Mouse (Mus musculus) forebrain, embryonic 14.5 days (tissue): ENCODE results near the gene Gm29609. TPM values are rescaled to one million over a fixed set of nuclear protein-coding genes. Genes with fewer than 3 reads are reported as not detected.

ENCODE experiments used
- ATAC-seq: fragments of 200-750 bp; cut with Nextera tagmentation; 2 replicates; pipeline ENCODE4 v1.8.0; 2017; ENCODE audit warnings: mild to moderate bottlenecking, moderate library complexity
- DNase-seq: peaks from one replicate; pipeline ENCODE4 v3.0.0-alpha.2; 2015; ENCODE audit warnings: low spot score
- H3K27ac ChIP-seq: fragments of 300-500 bp; sonication (generic); 2 replicates; pipeline ENCODE4 v1.5.1; 2014; ENCODE audit warnings: low read depth, mild to moderate bottlenecking, control low read depth, low read length, moderate library complexity
- H3K27me3 ChIP-seq: fragments of 300-500 bp; sonication (generic); replicated peaks from 2 replicates; pipeline ENCODE4 v1.6.1; 2014; ENCODE audit warnings: low read length, control low read depth, mixed read lengths; ENCODE audit not compliant: control insufficient read depth, insufficient read depth
- H3K36me3 ChIP-seq: fragments of 300-500 bp; sonication (generic); 2 replicates; pipeline ENCODE4 v1.6.1; 2014; ENCODE audit warnings: low read length, control low read depth; ENCODE audit not compliant: control insufficient read depth, insufficient read depth
- H3K4me1 ChIP-seq: fragments of 300-500 bp; sonication (generic); 2 replicates; pipeline ENCODE4 v1.6.1; 2014; ENCODE audit warnings: antibody characterized with exemption, low read length, control low read depth; ENCODE audit not compliant: control insufficient read depth, insufficient read depth
- H3K4me2 ChIP-seq: fragments of 300-500 bp; sonication (generic); 2 replicates; pipeline ENCODE4 v1.6.1; 2014; ENCODE audit warnings: mild to moderate bottlenecking, control low read depth, low read length
- H3K4me3 ChIP-seq: fragments of 300-500 bp; sonication (generic); 2 replicates; pipeline ENCODE4 v1.5.1; 2014; ENCODE audit warnings: low read depth, low read length, control low read depth
- H3K9ac ChIP-seq: fragments of 300-500 bp; sonication (generic); 2 replicates; pipeline ENCODE4 v1.6.1; 2014; ENCODE audit warnings: mild to moderate bottlenecking, low read length, control low read depth, moderate library complexity
- H3K9me3 ChIP-seq: fragments of 300-500 bp; sonication (generic); replicated peaks from 2 replicates; pipeline ENCODE4 v1.6.1; 2016; ENCODE audit warnings: low read length, control low read depth, mixed read lengths; ENCODE audit not compliant: control insufficient read depth
- WGBS: fragments of 180-500 bp; shearing (Covaris S2); extraction: QIAGEN DNeasy Blood & Tissue Kit; methylation state at CpG from one replicate; pipeline ENCODE4 v1.1.7; 2014; 5-methylcytosine and 5-hydroxymethylcytosine counted together
- polyA plus RNA-seq: library from polyadenylated mRNA; unstranded; fragments of >200 nt; fragmentation: Nextera tagmentation; extraction: Ambion mirVana; gene quantifications from 2 replicates; pipeline ENCODE4 v1.2.1, GENCODE M21; 2014

Gm29609 gene
- 1.1 and 2.0 TPM in 2 replicates for polyA plus RNA-seq

DNA sequence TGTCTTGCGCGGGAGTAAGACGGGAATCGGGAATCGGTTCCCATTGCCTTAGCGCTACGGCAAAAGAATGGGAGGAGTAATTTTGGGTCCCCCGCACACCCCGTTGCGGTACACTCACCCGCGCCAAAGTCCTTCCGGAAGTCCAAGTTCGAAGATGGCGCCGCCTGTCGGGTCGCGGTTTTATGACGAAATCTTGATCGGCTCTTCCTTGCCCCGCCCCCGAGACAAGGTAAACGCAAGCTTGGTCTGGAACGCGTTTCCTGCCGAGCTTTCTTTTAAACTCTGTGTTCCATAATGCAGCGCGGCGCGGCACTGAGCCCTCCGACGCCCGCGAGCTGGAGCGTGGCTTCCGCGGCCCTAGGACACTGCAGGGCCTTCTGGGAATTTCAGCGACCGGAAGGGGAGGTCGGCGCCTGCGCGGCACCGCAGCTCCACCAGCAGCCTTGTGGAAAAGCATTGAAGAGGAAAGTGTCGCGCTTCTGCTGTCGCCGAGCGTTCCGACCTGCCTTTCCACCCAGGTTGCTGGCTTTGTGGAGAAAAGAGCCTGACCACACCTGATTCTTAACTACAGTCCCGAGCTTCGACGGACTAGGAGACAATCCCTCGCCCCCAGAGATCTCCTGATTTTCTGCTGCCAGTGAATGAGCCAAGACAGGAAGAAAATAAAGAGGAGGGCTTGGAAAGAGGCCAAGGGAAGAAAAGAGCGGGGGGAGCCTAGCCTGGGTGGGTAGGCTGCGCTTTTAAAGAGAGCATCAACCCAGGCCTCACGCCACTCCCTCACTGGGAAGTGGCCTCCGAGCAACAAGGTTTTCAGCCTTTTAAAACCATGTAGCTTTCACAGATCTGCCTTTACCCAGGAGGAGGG is at the start of gene Gm29609, which contains the start of gene Gtf3c2:
Gm29609 (minus strand) TSS at position 146 of the 865 bp plus-strand sequence.
Gtf3c2 (minus strand) TSS at position 379 of the 865 bp plus-strand sequence.
- H3K27ac ChIP-seq = peak within 1 kb of the TSS; percentile 95
- under 1% methylated on average over 59 of the region's 59 CpGs for WGBS
- peaks cover 9% of the 10 kb centered on the region; the same call in 1 of the 2 replicates for H3K4me1 ChIP-seq
- no peaks in the 10 kb centered on the region for H3K27me3 ChIP-seq
- peak within 1 kb of the TSS; percentile 78 for H3K9ac ChIP-seq
- peak; percentile 99 for ATAC-seq
- no peaks in the 10 kb centered on the region for H3K9me3 ChIP-seq
- peak within 1 kb of the TSS; percentile 86 for H3K4me2 ChIP-seq
- peak; percentile 98 for DNase-seq
- peak within 1 kb of the TSS; percentile 62 for H3K4me3 ChIP-seq
- no peaks in the 10 kb centered on the region; the same call in 1 of the 2 replicates for H3K36me3 ChIP-seq

DNA sequence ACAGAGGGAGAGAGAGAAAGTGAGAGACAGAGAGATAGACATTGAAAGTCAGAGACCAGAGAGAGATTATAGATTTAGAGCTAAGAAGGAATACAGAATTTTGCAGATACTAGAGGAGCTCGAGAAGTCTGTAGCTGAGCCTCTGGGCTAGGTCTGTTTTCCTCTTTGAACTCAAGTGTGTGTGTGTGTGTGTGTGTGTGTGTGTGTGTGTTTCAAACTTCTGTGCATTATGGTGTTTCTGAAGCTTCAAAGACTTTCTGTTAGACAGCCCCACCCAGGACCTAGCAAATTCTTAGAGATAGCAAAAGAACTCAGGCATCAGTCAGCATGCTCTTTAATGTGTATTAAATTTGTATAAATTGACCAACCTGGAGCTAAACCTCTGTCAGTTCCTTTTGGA is 46.9 kb upstream of the Gm29609 start:
- WGBS = 75% methylated on average over 1 of the region's 1 CpGs
- no peak overlapping the region for H3K27ac ChIP-seq
- H3K9me3 ChIP-seq = no peaks in the 10 kb centered on the region
- no peak for ATAC-seq
- H3K4me2 ChIP-seq = no peak overlapping the region
- no peak overlapping the region for H3K9ac ChIP-seq
- H3K36me3 ChIP-seq = no peaks in the 10 kb centered on the region
- no peaks in the 10 kb centered on the region for H3K27me3 ChIP-seq
- H3K4me3 ChIP-seq = no peak overlapping the region
- H3K4me1 ChIP-seq = peaks cover 2% of the 10 kb centered on the region; the same call in 1 of the 2 replicates
- no peak for DNase-seq

DNA sequence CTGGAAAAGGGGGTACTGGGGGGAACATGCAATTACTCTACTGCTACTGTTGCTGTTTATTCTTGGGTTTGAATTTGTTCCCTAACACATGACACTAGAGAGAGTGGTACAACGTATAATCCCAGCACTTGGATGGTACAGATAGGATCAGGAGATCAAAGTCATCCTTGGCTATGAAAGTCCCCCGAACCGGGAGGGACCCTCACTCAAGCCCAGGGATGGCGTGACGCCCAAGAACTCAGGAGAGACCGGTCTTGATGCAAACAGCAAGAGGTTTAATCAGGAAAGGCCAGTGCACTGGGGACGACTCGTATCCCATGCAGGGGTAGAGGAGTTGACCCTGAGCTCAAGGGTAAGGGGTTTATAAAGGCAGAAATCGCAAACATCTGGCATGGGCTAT is 43.0 kb upstream of the Gm29609 start:
- Histone ChIP-seq H3K4me1 (peaks cover 5% of the 10 kb centered on the region; the same call in 1 of the 2 replicates), H3K4me3 (no peak overlapping the region), H3K9ac (no peak overlapping the region), H3K9me3 (no peaks in the 10 kb centered on the region), H3K27ac (no peak overlapping the region), H3K4me2 (no peak overlapping the region), H3K36me3 (no peaks in the 10 kb centered on the region), H3K27me3 (no peaks in the 10 kb centered on the region)
- 96% methylated on average over 9 of the region's 9 CpGs for WGBS
- ATAC-seq (no peak), DNase-seq (no peak)

DNA sequence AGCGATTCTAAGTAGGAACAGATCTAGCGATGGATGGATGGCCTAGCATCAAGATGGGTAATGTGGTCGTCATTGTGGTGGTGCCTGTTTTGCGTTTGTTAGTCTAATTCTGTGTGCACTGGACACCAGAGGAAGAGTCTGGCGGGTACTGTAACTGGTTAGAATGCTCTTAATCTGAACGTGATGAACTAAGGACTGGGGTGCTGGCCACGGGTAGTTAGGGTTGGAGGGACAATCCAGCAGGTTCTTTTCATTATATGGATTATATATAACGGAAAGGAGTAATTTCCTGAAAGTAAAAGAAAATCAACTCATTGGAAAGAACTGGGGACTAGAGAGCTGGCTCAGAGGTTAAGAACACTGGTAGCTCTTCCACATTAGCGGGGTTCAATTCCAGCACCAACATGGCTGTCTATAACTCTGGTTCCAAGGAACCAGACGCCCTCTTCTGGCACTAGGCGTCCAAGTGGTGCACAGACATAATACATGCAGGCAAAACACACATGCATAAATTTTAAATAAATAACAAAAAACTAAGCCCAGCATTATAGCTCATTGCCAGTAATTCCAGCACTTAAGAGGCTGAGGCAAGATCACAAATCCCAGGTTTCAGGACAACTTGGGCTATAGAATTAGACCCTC is 41.7 kb upstream of the Gm29609 start:
- Histone ChIP-seq H3K4me2 (peak overlapping the region; percentile 77), H3K27me3 (no peaks in the 10 kb centered on the region), H3K9me3 (no peaks in the 10 kb centered on the region), H3K27ac (peak overlapping the region; percentile 90), H3K36me3 (no peaks in the 10 kb centered on the region), H3K4me1 (peaks cover 5% of the 10 kb centered on the region; the same call in 1 of the 2 replicates), H3K4me3 (peak overlapping the region; percentile 96), H3K9ac (peak overlapping the region; percentile 84)
- 16% methylated on average over 11 of the region's 11 CpGs for WGBS
- ATAC-seq (0 out of 2 replicates have a peak, but pooled peaks have one; percentile 25), DNase-seq (peak; percentile 82)

DNA sequence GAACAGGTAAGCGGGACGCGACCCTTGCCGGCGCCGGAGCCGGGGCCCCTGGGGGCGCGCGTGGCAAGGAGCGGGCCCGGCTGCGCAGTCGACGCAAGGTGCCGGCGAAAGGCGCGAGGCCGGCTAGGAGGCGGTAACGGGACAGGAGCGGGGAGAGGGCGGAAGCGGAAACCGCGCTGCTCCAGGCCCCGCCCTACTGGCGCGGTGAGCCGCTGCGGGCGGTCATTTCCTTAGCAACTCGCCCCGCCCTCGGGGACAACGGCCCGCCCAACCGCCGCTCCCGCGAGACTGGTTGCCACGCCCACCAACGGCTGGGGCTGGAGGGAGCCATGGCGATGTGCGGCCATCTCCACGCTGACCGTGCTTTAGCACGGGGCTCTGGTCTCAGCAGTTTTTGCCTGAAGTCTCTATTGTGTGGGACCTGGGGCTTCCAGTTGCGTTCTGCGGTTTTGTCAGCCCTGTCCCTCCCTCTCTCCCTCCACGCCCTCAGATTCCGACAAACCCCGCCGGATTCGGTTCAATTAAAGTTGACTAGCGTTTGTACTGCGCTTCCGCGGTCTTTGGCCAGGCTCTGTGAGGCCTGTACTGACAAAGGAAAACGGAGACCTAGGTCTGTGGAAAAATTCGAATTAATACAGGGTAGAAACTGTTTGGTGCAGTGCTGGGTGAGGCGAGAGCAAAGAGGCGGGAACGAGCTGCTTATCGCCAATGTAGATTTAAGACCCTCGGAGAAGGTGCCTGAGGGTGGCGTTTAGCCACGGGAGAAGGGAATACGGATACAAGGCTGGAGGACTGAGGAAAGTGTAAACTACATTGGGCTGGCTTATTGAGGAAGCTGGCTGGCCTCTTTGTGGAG is 41.0 kb upstream of the Gm29609 start, which contains the start of gene Ppm1g:
Ppm1g (minus strand) TSS at position 240 of the 856 bp plus-strand sequence.
- Histone ChIP-seq H3K9ac (peak within 1 kb of the TSS; percentile 90), H3K9me3 (no peaks in the 10 kb centered on the region), H3K4me1 (peaks cover 5% of the 10 kb centered on the region; the same call in 1 of the 2 replicates), H3K27me3 (no peaks in the 10 kb centered on the region), H3K27ac (peak within 1 kb of the TSS; percentile 90), H3K4me3 (peak within 1 kb of the TSS; percentile 96), H3K36me3 (no peaks in the 10 kb centered on the region), H3K4me2 (peak within 1 kb of the TSS; percentile 77)
- DNase-seq = peak; percentile 97
- WGBS = under 1% methylated on average over 62 of the region's 70 CpGs
- peak; percentile 96 for ATAC-seq

DNA sequence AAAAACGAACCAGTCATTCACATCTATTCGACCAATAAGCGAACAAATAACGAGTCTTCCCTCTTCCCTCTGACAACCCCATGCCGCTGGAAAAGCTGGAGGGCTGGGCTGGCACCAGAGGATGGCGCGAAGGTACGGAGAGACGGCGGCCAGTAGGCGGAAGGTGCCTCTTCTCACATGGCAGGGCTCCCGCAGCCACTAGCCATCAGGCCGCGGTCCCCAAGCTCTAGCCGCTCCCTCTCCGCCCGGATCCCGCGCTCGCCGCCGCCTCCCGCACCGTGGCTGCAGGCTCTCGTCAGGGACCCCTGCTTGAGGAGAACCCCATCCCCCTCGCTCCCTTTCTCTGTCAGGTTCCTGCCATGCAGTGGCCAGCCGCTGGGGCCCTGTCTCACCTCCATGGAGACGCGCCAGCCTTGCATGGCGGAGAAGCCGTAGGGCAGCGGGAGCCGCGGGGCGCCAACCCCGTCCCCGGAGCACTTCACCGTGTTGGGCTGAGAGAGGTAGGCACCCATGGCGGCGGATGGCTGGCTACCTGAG is 40.3 kb upstream of the Gm29609 start:
- H3K4me1 ChIP-seq = peaks cover 5% of the 10 kb centered on the region; the same call in 1 of the 2 replicates
- no peaks in the 10 kb centered on the region for H3K36me3 ChIP-seq
- peak overlapping the region; percentile 96 for H3K4me3 ChIP-seq
- H3K27ac ChIP-seq = peak overlapping the region; percentile 90
- under 1% methylated on average over 40 of the region's 40 CpGs for WGBS
- peak overlapping the region; percentile 77 for H3K4me2 ChIP-seq
- H3K27me3 ChIP-seq = no peaks in the 10 kb centered on the region
- ATAC-seq (peak; percentile 64), DNase-seq (peak; percentile 59)
- H3K9me3 ChIP-seq = no peaks in the 10 kb centered on the region
- peak overlapping the region; percentile 90 for H3K9ac ChIP-seq

DNA sequence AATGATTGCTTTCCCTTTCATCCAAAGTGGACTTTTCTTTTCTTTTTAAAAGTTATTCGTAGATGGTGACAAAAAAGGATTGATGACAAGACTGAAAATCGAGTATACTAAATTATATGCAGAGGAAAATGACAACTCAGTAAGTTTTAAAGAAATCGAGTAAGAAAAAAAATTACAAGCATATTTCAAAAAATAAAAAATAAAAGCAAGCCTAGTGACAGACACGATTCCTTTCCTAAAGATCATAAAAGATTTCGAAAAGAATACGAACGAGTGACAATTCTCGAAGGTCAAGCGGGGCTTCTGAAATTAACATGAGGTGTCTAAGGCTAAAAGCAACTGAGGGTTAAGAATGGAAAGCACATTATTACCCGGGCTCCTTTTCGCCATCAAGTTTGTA is 39.8 kb upstream of the Gm29609 start:
- Histone ChIP-seq H3K36me3 (no peaks in the 10 kb centered on the region), H3K9ac (peak overlapping the region; percentile 90), H3K27me3 (no peaks in the 10 kb centered on the region), H3K4me1 (peaks cover 5% of the 10 kb centered on the region; the same call in 1 of the 2 replicates), H3K4me3 (peak overlapping the region; percentile 96), H3K9me3 (no peaks in the 10 kb centered on the region), H3K4me2 (peak overlapping the region; percentile 77), H3K27ac (peak overlapping the region; percentile 90; the same call in 1 of the 2 replicates)
- ATAC-seq = no peak
- no peak for DNase-seq
- WGBS = 2% methylated on average over 11 of the region's 11 CpGs

DNA sequence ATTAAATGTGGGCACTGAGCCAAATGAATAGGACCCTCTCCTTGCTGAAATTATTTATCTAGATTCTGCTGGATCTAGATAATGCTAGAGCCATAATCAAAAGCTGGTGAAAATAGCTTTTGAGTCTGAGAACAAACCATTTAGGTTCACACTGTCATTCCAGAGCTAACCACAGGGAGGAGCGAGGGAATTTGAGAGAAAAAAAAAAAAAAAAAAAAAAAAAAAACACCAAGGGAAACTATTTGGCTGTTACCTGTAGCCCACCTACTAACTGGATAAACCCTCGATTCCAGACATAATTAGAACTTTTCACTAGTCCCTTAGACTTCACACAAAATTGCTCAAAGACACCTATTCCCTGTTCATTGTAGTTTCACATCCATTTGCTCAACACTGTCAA is 39.4 kb upstream of the Gm29609 start:
- Histone ChIP-seq H3K4me3 (peak overlapping the region; percentile 96), H3K4me1 (peaks cover 5% of the 10 kb centered on the region; the same call in 1 of the 2 replicates), H3K9me3 (no peaks in the 10 kb centered on the region), H3K9ac (no peak overlapping the region), H3K4me2 (peak overlapping the region; percentile 77), H3K27ac (no peak overlapping the region), H3K27me3 (no peaks in the 10 kb centered on the region), H3K36me3 (no peaks in the 10 kb centered on the region)
- ATAC-seq = no peak
- WGBS = 2% methylated on average over 2 of the region's 2 CpGs
- peak; percentile 69 for DNase-seq
